Mouse (Mus musculus) c-Kit-positive CD71-positive TER-119-positive erythroid progenitor cells, embryonic 14.5 days (primary cell): Measurements from ENCODE around the gene Itpa.

Source experiments
- DNase-seq: peaks from one replicate; pipeline ENCODE4 v3.0.0-alpha.2; 2013; ENCODE audit warnings: low spot score

Itpa gene

GRCm38 (mm10) chr2:130728906-130729585, 61.6 kb downstream of the Itpa start:
- no peak for DNase-seq

GRCm38 (mm10) chr2:130730746-130731145, 63.3 kb downstream of the Itpa start:
- DNase-seq, result no peak
